Mouse (Mus musculus) heart, embryonic 11.5 days (tissue): Measurements from ENCODE around the gene Tcaf3. TPM values are rescaled to one million over a fixed set of nuclear protein-coding genes. Genes with fewer than 3 reads are reported as not detected.

Experiments used
- polyA plus RNA-seq: library from polyadenylated mRNA; unstranded; fragments of >200 nt; fragmentation: Nextera tagmentation; extraction: Ambion mirVana; gene quantifications from 2 replicates; pipeline ENCODE4 v1.2.1, GENCODE M21; 2014

The Tcaf3 gene
- polyA plus RNA-seq, 1 experiment from 2014 or later, result not detected

Other genes starting within 250 kb of the Tcaf3 start
- gene Zyx, start 248.1 kb downstream of the Tcaf3 start, polyA plus RNA-seq, result 159 and 177 TPM in 2 replicates
- 1.7 and 2.3 TPM in 2 replicates for gene Epha1, start 224.4 kb downstream of the Tcaf3 start, polyA plus RNA-seq
- not detected in 2 replicates for gene Tas2r143, start 197.5 kb downstream of the Tcaf3 start, polyA plus RNA-seq
- not detected in 2 replicates for gene Tas2r135, start 192.3 kb downstream of the Tcaf3 start, polyA plus RNA-seq
- not detected in 2 replicates for gene Tas2r126, start 163.2 kb downstream of the Tcaf3 start, polyA plus RNA-seq
- gene Olfr458, start 132.5 kb downstream of the Tcaf3 start, polyA plus RNA-seq, result not detected in 2 replicates
- gene Olfr457, start 121.4 kb downstream of the Tcaf3 start, polyA plus RNA-seq, result not detected in 2 replicates
- not detected in 2 replicates for gene Olfr456, start 110.5 kb downstream of the Tcaf3 start, polyA plus RNA-seq
- not detected in 2 replicates for gene Olfr455, start 50.1 kb downstream of the Tcaf3 start, polyA plus RNA-seq
- 1.3 and 1.4 TPM in 2 replicates for gene Tcaf2, start 47.6 kb upstream of the Tcaf3 start, polyA plus RNA-seq
- 56.2 and 61.3 TPM in 2 replicates for gene Tcaf1, start 112.4 kb upstream of the Tcaf3 start, polyA plus RNA-seq
- not detected in 2 replicates for gene Olfr453, start 141.7 kb upstream of the Tcaf3 start, polyA plus RNA-seq
- not detected in 2 replicates for gene Olfr38, start 158.7 kb upstream of the Tcaf3 start, polyA plus RNA-seq
- gene Olfr452, start 187.4 kb upstream of the Tcaf3 start, polyA plus RNA-seq, result not detected in 2 replicates
- not detected in 2 replicates for gene Olfr450, start 214.2 kb upstream of the Tcaf3 start, polyA plus RNA-seq
- gene Olfr449, start 236.7 kb upstream of the Tcaf3 start, polyA plus RNA-seq, result not detected in 2 replicates